Mouse (Mus musculus) liver, embryonic 12.5 days (tissue): Measurements from ENCODE around the gene Dxo. TPM values are rescaled to one million over a fixed set of nuclear protein-coding genes. Genes with fewer than 3 reads are reported as not detected.

ENCODE experiments used
- ATAC-seq: fragments of 200-750 bp; cut with Nextera tagmentation; 2 replicates; pipeline ENCODE4 v1.8.0; 2017; ENCODE audit warnings: moderate number of reproducible peaks, mild to moderate bottlenecking, moderate library complexity
- H3K27ac ChIP-seq: fragments of 300-500 bp; sonication (generic); 2 replicates; pipeline ENCODE4 v1.5.1; 2016; ENCODE audit warnings: mild to moderate bottlenecking
- H3K27me3 ChIP-seq: fragments of 300-500 bp; sonication (generic); replicated peaks from 2 replicates; pipeline ENCODE4 v1.6.1; 2016; ENCODE audit warnings: mild to moderate bottlenecking, moderate library complexity
- H3K36me3 ChIP-seq: fragments of 300-500 bp; sonication (generic); 2 replicates; pipeline ENCODE4 v1.6.1; 2016; ENCODE audit warnings: mild to moderate bottlenecking, moderate library complexity
- H3K4me1 ChIP-seq: fragments of 300-500 bp; sonication (generic); 2 replicates; pipeline ENCODE4 v1.6.1; 2016
- H3K4me2 ChIP-seq: fragments of 300-500 bp; sonication (generic); 2 replicates; pipeline ENCODE4 v1.6.1; 2016; ENCODE audit warnings: mild to moderate bottlenecking, moderate library complexity
- H3K4me3 ChIP-seq: fragments of 300-500 bp; sonication (generic); 2 replicates; pipeline ENCODE4 v1.5.1; 2016; ENCODE audit warnings: mild to moderate bottlenecking, moderate library complexity
- H3K9ac ChIP-seq: fragments of 300-500 bp; sonication (generic); 2 replicates; pipeline ENCODE4 v1.6.1; 2016; ENCODE audit warnings: mild to moderate bottlenecking, moderate library complexity
- H3K9me3 ChIP-seq: fragments of 300-500 bp; sonication (generic); replicated peaks from 2 replicates; pipeline ENCODE4 v1.6.1; 2016; ENCODE audit warnings: mild to moderate bottlenecking, moderate library complexity
- WGBS: fragments of 180-500 bp; shearing (Covaris S2); methylation state at CpG from one replicate; pipeline ENCODE4 v1.1.7; 2016; ENCODE audit not compliant: insufficient replicate concordance; 5-methylcytosine and 5-hydroxymethylcytosine counted together
- polyA plus RNA-seq: library from polyadenylated mRNA; unstranded; fragments of >200 nt; fragmentation: Nextera tagmentation; extraction: Ambion mirVana; gene quantifications from 2 replicates; pipeline ENCODE4 v1.2.1, GENCODE M21; 2016

The Dxo gene
- polyA plus RNA-seq, 1 experiment from 2014 or later: 38.8 TPM

DNA sequence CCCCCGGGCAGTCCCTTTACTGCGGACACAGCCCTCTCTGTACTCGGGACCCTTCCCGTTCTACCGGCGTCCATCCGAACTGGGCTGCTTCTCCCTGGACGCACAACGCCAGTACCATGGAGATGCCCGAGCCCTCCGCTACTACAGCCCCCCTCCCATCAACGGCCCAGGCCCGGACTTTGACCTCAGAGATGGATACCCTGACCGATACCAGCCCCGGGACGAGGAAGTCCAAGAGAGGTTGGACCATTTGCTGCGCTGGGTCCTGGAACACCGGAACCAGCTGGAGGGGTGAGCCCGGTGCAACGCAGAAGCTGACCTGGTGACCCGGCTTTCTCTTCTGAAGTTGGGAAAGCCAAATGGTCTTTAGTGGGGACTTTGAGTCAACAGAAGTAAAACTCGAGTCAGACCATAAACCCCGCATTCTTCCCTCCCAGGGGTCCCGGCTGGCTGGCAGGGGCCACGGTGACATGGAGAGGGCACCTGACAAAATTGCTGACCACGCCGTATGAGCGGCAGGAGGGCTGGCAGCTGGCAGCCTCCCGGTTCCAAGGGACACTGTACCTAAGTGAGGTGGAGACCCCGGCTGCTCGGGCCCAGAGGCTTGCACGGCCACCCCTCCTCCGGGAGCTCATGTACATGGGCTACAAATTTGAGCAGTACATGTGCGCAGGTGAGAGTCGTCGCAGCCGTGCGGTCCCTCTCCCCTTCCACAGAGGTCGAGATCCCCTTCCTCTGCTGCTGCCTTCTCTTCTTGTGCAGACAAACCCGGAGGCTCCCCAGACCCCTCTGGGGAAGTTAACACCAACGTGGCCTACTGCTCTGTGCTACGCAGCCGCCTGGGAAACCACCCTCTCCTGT is 875 bp downstream of the Dxo start:
- Histone ChIP-seq H3K9me3 (no peaks in the 10 kb centered on the region), H3K27me3 (no peaks in the 10 kb centered on the region), H3K9ac (peak overlapping the region; percentile 81), H3K27ac (peak overlapping the region; percentile 87), H3K36me3 (peaks cover 72% of the 10 kb centered on the region), H3K4me1 (peaks cover 53% of the 10 kb centered on the region), H3K4me2 (peak overlapping the region; percentile 97), H3K4me3 (peak overlapping the region; percentile 76)
- peak; percentile 4; the same call in 1 of the 2 replicates for ATAC-seq
- WGBS: 34% methylated on average over 43 of the region's 43 CpGs

GRCm38 (mm10) chr17:34838785-34839184 is 2.0 kb downstream of the Dxo start:
- H3K36me3 ChIP-seq: peaks cover 72% of the 10 kb centered on the region
- H3K9me3 ChIP-seq: no peaks in the 10 kb centered on the region
- 86% methylated on average over 7 of the region's 7 CpGs for WGBS
- no peak for ATAC-seq
- H3K4me2 ChIP-seq: peak overlapping the region; percentile 97
- H3K27ac ChIP-seq: no peak overlapping the region; the same call in 1 of the 2 replicates
- H3K9ac ChIP-seq: peak overlapping the region; percentile 81; the same call in 1 of the 2 replicates
- peaks cover 53% of the 10 kb centered on the region for H3K4me1 ChIP-seq
- H3K4me3 ChIP-seq: peak overlapping the region; percentile 76; the same call in 1 of the 2 replicates
- H3K27me3 ChIP-seq: no peaks in the 10 kb centered on the region

DNA sequence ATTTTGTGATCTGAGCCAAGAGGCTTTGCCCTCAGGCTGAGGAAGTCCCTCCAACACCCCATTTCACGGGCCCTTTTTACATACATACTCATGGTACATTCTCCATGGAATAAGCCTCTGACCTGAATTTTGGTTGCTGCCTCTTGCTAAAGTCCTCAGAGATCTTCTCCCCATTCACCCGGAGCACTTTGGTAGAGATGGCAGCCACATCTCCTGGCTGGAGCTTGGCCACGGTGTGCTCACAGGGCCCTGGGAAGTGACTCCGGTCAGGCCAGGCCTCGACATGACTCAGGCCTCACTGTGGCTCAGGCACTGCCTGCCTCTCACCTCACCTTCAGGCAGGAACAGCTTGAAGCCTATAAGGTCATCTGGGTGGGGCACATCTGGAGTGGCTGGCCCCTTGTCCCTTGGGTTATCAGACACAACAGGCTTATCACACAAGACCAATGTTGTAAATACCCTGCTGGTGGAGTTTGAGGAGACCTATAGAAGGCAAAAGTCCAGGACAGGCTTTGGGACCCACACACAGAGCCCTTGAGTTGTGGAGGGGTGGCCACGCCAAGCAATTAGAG is 4.0 kb downstream of the Dxo start:
- H3K4me3 ChIP-seq: no peak overlapping the region
- WGBS: 70% methylated on average over 6 of the region's 6 CpGs
- H3K9me3 ChIP-seq: no peaks in the 10 kb centered on the region
- no peaks in the 10 kb centered on the region for H3K27me3 ChIP-seq
- H3K4me1 ChIP-seq: peaks cover 46% of the 10 kb centered on the region
- H3K36me3 ChIP-seq: peaks cover 80% of the 10 kb centered on the region
- ATAC-seq: peak; percentile 23; the same call in 1 of the 2 replicates
- peak overlapping the region; percentile 65 for H3K27ac ChIP-seq
- peak overlapping the region; percentile 51; the same call in 1 of the 2 replicates for H3K9ac ChIP-seq
- peak overlapping the region; percentile 37 for H3K4me2 ChIP-seq

- no peaks in the 10 kb centered on the region for H3K27me3 ChIP-seq
- no peak overlapping the region for H3K27ac ChIP-seq
- WGBS: 85% methylated on average over 13 of the region's 13 CpGs
- no peak overlapping the region for H3K9ac ChIP-seq
- no peak overlapping the region for H3K4me3 ChIP-seq
- no peak overlapping the region for H3K4me2 ChIP-seq
- H3K4me1 ChIP-seq: peaks cover 32% of the 10 kb centered on the region
- H3K9me3 ChIP-seq: no peaks in the 10 kb centered on the region
- peaks cover 84% of the 10 kb centered on the region for H3K36me3 ChIP-seq
- no peak for ATAC-seq
These were observed 8.1 kb downstream of the Dxo start for GRCm38 (mm10) chr17:34844884-34845283.

- peaks cover 63% of the 10 kb centered on the region for H3K36me3 ChIP-seq
These were observed 10.4 kb downstream of the Dxo start for GRCm38 (mm10) chr17:34847192-34847591.

DNA sequence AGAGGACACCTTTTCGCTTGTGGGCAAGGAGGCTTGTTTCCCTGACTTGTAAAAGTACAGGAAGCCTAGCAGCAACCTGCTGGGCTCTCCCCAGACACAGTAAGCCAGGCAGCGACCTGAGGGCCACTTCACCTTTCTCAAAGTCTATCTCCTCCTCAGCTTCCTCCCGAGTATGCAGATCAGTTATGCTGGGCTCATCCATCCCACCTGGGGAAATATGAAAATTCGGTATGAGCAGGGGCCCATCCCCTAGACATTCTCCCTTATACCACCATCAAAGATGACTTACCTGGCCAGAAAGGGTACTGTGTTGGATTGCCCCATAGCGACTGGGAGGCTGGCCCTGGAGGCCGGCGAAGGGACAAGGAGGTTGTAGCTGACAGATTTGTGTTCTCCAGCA is 10.8 kb downstream of the Dxo start:
- no peak overlapping the region for H3K27ac ChIP-seq
- peaks cover 28% of the 10 kb centered on the region for H3K4me1 ChIP-seq
- no peak for ATAC-seq
- no peaks in the 10 kb centered on the region for H3K9me3 ChIP-seq
- H3K27me3 ChIP-seq: no peaks in the 10 kb centered on the region
- 87% methylated on average over 7 of the region's 7 CpGs for WGBS
- no peak overlapping the region for H3K4me2 ChIP-seq
- no peak overlapping the region for H3K4me3 ChIP-seq
- H3K36me3 ChIP-seq: peaks cover 63% of the 10 kb centered on the region
- H3K9ac ChIP-seq: no peak overlapping the region

More at GRCm38 (mm10) chr17:34847192-34847591, 10.4 kb downstream of the Dxo start:
- no peaks in the 10 kb centered on the region for H3K9me3 ChIP-seq
- no peak overlapping the region for H3K9ac ChIP-seq
- no peak overlapping the region for H3K27ac ChIP-seq
- H3K4me2 ChIP-seq: no peak overlapping the region
- no peak for ATAC-seq
- no peak overlapping the region for H3K4me3 ChIP-seq
- H3K27me3 ChIP-seq: no peaks in the 10 kb centered on the region
- WGBS: 78% methylated on average over 6 of the region's 6 CpGs
- peaks cover 27% of the 10 kb centered on the region for H3K4me1 ChIP-seq

DNA sequence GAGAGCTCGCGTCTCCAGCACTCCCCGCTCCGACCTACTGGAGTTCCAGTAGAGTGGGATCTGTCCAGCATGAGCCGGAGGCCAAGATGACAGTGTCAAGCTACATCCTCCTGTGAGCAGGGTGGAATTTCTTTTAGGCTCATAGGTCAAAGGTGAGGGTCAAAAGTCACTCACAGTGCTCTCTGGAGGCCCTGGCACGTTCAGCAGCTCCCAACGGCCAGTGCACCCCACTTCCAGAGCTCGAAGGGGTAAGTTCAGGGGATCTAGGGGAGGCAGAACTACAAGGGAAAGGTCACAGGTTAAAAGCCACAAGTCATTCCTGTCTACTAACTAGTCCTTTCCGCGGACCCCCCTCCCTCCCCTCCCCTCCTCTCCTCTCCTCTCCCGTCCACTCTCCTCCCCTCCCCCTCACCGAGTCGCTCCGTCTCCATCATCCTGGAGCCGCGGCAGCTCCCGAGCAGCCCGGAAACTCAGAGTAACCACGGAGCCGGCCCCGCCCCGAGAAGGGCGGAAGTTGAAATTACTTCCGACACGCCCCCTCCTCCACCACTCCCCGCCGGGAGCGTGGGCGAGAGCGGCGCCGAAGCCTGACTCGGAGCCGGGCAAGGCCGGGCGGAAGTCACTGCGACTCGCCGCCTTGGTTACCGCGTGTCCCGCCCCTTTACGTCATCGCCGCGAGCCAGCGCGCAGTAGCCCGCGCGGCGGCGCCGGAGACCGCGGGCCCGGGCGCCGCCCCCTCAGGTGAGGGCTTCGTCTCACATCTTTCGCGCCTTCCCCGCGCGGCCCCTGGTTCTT is 13.1 kb downstream of the Dxo start, which contains the start of the genes Skiv2l and Nelfe:
Gene Skiv2l (minus strand): TSS at position 489 of the 795 bp plus-strand sequence.
Gene Nelfe (plus strand): TSS at position 670 of the 795 bp plus-strand sequence.
- Histone ChIP-seq H3K27me3 (no peaks in the 10 kb centered on the region), H3K4me2 (peak within 1 kb of the TSS; percentile 98), H3K9me3 (no peaks in the 10 kb centered on the region), H3K36me3 (peaks cover 63% of the 10 kb centered on the region), H3K27ac (peak within 1 kb of the TSS; percentile 82), H3K4me3 (peak within 1 kb of the TSS; percentile 91), H3K4me1 (peaks cover 28% of the 10 kb centered on the region), H3K9ac (peak within 1 kb of the TSS; percentile 89)
- peak; percentile 95 for ATAC-seq
- under 1% methylated on average over 65 of the region's 65 CpGs for WGBS

GRCm38 (mm10) chr17:34850517-34851125 is 13.8 kb downstream of the Dxo start:
- H3K27me3 ChIP-seq: no peaks in the 10 kb centered on the region
- H3K27ac ChIP-seq: peak overlapping the region; percentile 82
- peak overlapping the region; percentile 98 for H3K4me2 ChIP-seq
- H3K9me3 ChIP-seq: no peaks in the 10 kb centered on the region
- peak overlapping the region; percentile 89 for H3K9ac ChIP-seq
- H3K4me1 ChIP-seq: peaks cover 28% of the 10 kb centered on the region
- H3K36me3 ChIP-seq: peaks cover 63% of the 10 kb centered on the region
- ATAC-seq: no peak
- WGBS: 2% methylated on average over 25 of the region's 25 CpGs
- peak overlapping the region; percentile 91 for H3K4me3 ChIP-seq

DNA sequence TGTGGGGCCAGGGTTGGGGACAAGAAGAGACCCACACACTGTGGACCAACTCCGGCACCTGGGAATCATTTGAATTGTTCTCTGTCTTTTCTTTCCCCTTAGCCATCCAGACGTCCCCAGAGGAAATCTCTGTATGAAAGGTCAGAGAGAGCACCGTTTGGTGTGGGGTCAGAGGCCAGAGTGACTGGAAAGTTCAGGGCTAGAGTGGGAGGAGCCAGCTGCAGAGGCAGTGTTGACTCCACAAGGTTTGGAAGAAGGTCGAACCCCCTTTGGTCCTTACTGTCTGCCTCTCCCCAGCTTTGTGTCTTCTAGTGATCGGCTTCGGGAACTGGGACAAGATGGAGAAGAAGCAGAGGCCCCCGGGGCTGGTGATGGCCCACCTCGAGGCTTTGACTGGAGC is 16.7 kb downstream of the Dxo start:
- peak overlapping the region; percentile 20 for H3K27ac ChIP-seq
- no peaks in the 10 kb centered on the region for H3K27me3 ChIP-seq
- WGBS: 68% methylated on average over 8 of the region's 8 CpGs
- H3K9ac ChIP-seq: no peak overlapping the region
- no peak overlapping the region for H3K4me3 ChIP-seq
- no peak overlapping the region for H3K4me2 ChIP-seq
- no peak for ATAC-seq
- no peaks in the 10 kb centered on the region for H3K9me3 ChIP-seq
- peaks cover 28% of the 10 kb centered on the region for H3K4me1 ChIP-seq
- peaks cover 60% of the 10 kb centered on the region for H3K36me3 ChIP-seq

DNA sequence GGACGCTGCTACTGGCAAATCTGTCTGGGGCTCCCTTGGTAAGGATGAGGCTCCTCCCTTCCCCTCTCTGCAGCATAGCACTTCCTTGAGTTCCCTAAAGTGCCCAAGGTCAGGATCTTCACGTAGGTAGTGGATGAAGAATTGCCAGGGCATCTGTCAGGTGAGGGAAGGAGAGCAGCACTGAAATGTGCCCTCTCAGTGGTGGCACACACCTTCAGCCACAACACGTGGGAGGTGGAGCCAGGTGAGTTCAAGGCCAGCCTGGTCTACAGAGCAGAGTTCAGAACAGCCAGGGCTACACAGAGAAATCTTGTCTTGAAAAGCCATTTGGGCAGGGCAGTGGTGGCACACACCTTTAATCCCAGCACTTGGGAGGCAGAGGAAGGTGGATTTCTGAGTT is 17.9 kb downstream of the Dxo start:
- Histone ChIP-seq H3K9me3 (no peaks in the 10 kb centered on the region), H3K4me1 (peaks cover 17% of the 10 kb centered on the region), H3K9ac (no peak overlapping the region), H3K4me3 (no peak overlapping the region), H3K4me2 (no peak overlapping the region), H3K27me3 (no peaks in the 10 kb centered on the region), H3K36me3 (peaks cover 60% of the 10 kb centered on the region), H3K27ac (no peak overlapping the region)
- ATAC-seq: no peak
- WGBS: 71% methylated on average over 3 of the region's 3 CpGs

DNA sequence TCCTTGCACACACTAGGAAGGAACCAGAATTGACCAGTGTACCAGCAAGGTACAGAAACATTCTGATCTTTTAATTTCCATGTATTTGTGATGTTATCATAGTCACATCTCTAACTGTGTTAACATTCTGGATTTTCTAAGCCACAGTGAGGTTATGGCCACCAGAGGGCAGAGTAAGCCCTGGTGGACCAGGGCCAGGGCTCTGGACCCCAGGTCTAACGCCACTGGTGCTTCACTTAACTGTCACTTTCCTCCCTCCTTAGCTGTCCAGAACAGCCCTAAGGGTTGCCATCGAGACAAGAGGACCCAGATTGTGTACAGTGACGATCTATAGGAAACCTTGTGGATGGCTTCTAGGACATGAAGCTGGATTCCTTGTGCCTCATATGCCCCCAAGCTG is 19.0 kb downstream of the Dxo start:
- Histone ChIP-seq H3K4me3 (no peak overlapping the region), H3K4me1 (peaks cover 19% of the 10 kb centered on the region), H3K4me2 (no peak overlapping the region), H3K27ac (no peak overlapping the region), H3K27me3 (no peaks in the 10 kb centered on the region), H3K9ac (no peak overlapping the region), H3K9me3 (no peaks in the 10 kb centered on the region), H3K36me3 (peaks cover 60% of the 10 kb centered on the region)
- WGBS: 47% methylated on average over 3 of the region's 3 CpGs
- no peak for ATAC-seq
